Comparison of ENCODE assay signal across 18 mouse cellular contexts in genomic region chr7:55229407-55229806, GRCm38 (mm10).
DNase-seq lines count a peak whose midpoint lies in the region; ATAC-seq and TF ChIP-seq lines count a peak whose summit lies in the region.
"Had no signal": no experiment of that assay in that cellular context is flagged by ENCODE, and none has a peak within 500 bp of the region (broad histone marks: within the 10 kb centered on the region; RNA-seq: fewer than 3 reads in every experiment).

No protein-coding gene starts in this region.

- H3K9ac ChIP-seq in lung, embryonic 14.5 days: no peak overlapping the region
- no peak overlapping the region for H3K9ac ChIP-seq in lung, embryonic 15.5 days
- no peak overlapping the region for H3K9ac ChIP-seq in lung, postnatal 0 days (replicated peaks; ENCODE audit: low read depth)

- H3K9me3 ChIP-seq in lung, embryonic 14.5 days (ENCODE audit: low read depth, low read length): no peaks in the 10 kb centered on the region
- no peaks in the 10 kb centered on the region for H3K9me3 ChIP-seq in lung, embryonic 15.5 days
- H3K9me3 ChIP-seq in lung, postnatal 0 days (ENCODE audit: low read length): no peaks in the 10 kb centered on the region
- H3K9me3 ChIP-seq: G1E had no signal

- no peaks in the 10 kb centered on the region for H3K36me3 ChIP-seq in lung, embryonic 14.5 days (ENCODE audit: insufficient read depth)
- no peaks in the 10 kb centered on the region for H3K36me3 ChIP-seq in lung, embryonic 15.5 days
- H3K36me3 ChIP-seq in lung, postnatal 0 days (ENCODE audit: insufficient read depth, low read length): no peaks in the 10 kb centered on the region
- H3K36me3 ChIP-seq: G1E had no signal

- H3K27me3 ChIP-seq in lung, embryonic 14.5 days (ENCODE audit: insufficient read depth, low read length): no peaks in the 10 kb centered on the region
- no peaks in the 10 kb centered on the region for H3K27me3 ChIP-seq in lung, embryonic 15.5 days
- no peaks in the 10 kb centered on the region for H3K27me3 ChIP-seq in lung, postnatal 0 days (replicated peaks; ENCODE audit: insufficient read depth, low read length)
- H3K27me3 ChIP-seq: Patski had no signal

- no peak for TF ChIP-seq CTCF in lung, embryonic 14.5 days (IDR thresholded peaks at IDR 0.05; ENCODE audit: low read depth)
- no peak for TF ChIP-seq CTCF in lung, postnatal 0 days (IDR thresholded peaks at IDR 0.05)

- no peaks in the 10 kb centered on the region for H3K4me1 ChIP-seq in lung, embryonic 14.5 days (ENCODE audit: insufficient read depth)
- no peaks in the 10 kb centered on the region for H3K4me1 ChIP-seq in lung, embryonic 15.5 days
- H3K4me1 ChIP-seq in lung, postnatal 0 days (ENCODE audit: insufficient read depth, low read depth, low read length): no peaks in the 10 kb centered on the region

- no peak overlapping the region for H3K4me2 ChIP-seq in lung, embryonic 14.5 days
- no peak overlapping the region for H3K4me2 ChIP-seq in lung, embryonic 15.5 days
- no peak overlapping the region for H3K4me2 ChIP-seq in lung, postnatal 0 days (replicated peaks; ENCODE audit: low read depth, low read length)

- peak; percentile 68 for DNase-seq in lung, embryonic 14.5 days
- DNase-seq in lung, postnatal 4 days: no peak
- DNase-seq in lung, postnatal 0 days (ENCODE audit: low spot score): no peak
- DNase-seq: adrenal gland, adult 2 months; adrenal gland, adult 8-10 months; adrenal gland, postnatal 10 days; adrenal gland, postnatal 14 days; adrenal gland, postnatal 25 days; adrenal gland, postnatal 36 days; B cell, adult 2 months; cerebellum, adult 11 months; cerebellum, adult 11-12 months; cerebellum, adult 18-20 months had no signal

- H3K27ac ChIP-seq in lung, embryonic 14.5 days (ENCODE audit: low read depth): no peak overlapping the region
- no peak overlapping the region for H3K27ac ChIP-seq in lung, embryonic 15.5 days
- H3K27ac ChIP-seq in lung, postnatal 0 days (ENCODE audit: low read length): no peak overlapping the region

- no peak overlapping the region for H3K4me3 ChIP-seq in lung, embryonic 14.5 days (ENCODE audit: low read depth, low read length)
- no peak overlapping the region for H3K4me3 ChIP-seq in lung, embryonic 15.5 days
- H3K4me3 ChIP-seq in lung, postnatal 0 days (ENCODE audit: low read depth, low read length): no peak overlapping the region

- TF ChIP-seq EP300 in lung, postnatal 0 days (IDR thresholded peaks at IDR 0.05): no peak

- peak; percentile 77; the same call in 1 of the 2 replicates for ATAC-seq in lung, embryonic 14.5 days (ENCODE audit: insufficient read depth)
- peak; percentile 42; the same call in 1 of the 2 replicates for ATAC-seq in lung, embryonic 15.5 days (ENCODE audit: borderline replicate concordance, extremely low read depth, low FRiP score, low TSS enrichment)
- no peak for ATAC-seq in lung, postnatal 0 days
- ATAC-seq: activated CD4-positive, CD25-positive, alpha-beta regulatory T cell, adult 4 months; CD4-positive, CD25-positive, alpha-beta regulatory T cell, adult 4 months; Patski had no signal
